Mouse (Mus musculus) adrenal gland (tissue): ENCODE data around the gene Thnsl1.

Experiments
- intact Hi-C: fragments of 180-260 bp; cut with DNase I; formaldehyde crosslinking; loops from one replicate; pipeline ENCODE4 v1.15.1; 2025
- long read RNA-seq, 2 experiments: library from polyadenylated mRNA; unstranded; transcript quantifications; one replicate each; pipeline ENCODE4 v2.0.0; 2020; ENCODE audit warnings: borderline replicate concordance in 1 of 2; ENCODE audit not compliant: insufficient replicate concordance in 1 of 2

Thnsl1 gene
- long read RNA-seq, experiment 1, transcript Thnsl1-201 (3 exons, 3,899 nt), result major isoform, 8 of 13 reads
- long read RNA-seq, experiment 1, partial matches to known transcripts, result 1 of 13 reads
- long read RNA-seq, experiment 1, other reads (novel, unspliced or antisense), result 1 of 13 reads
- long read RNA-seq, experiment 2, transcript Thnsl1-201 (3 exons, 3,899 nt), result major isoform, 7 of 14 reads
- long read RNA-seq, experiment 2, partial matches to known transcripts, result 0 of 14 reads
- long read RNA-seq, experiment 2, other reads (novel, unspliced or antisense), result 4 of 14 reads

DNA sequence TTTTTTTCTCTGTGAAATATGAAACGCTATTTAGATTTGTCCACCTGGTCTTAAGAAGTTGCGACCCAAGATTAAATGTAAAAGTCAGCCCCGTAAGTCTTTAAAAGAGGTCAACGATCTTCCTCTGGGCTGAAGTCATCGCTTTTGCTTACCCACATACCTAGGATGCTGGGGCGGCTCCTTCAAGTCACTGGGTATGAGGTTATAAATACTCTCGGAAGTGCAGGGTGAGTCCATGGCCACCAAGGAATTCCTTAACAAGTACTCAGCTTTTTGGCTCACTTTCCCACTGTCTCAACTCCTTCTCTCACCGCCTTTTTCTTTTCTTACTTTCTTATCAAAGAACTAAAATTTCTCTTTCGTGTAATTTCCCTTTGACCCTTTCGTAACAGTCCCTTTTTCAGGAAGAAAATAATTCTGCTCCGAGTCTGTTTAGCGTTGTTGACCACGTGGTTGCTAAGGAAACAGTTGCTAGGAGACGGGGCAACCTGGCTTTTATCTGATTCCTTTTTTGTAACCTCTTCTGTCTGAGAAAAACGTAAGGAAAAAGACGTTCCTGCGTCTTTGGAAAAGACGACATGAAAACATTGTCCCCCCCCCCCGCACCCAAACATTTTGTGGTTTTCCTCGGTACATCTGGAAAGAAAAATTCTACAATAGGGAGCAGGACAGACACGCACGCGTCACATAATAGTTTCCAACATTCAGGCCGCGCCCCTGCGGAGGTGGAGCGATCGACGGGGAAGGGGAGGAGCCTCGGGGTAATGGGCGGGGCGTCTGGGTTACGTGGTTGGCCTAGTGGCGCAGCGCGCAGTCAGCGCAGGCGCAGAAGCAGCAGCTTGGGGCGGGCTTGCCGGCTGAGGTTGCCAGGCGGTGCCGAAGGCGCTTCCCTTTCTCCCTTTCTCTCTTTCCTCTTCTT, at the start of gene Thnsl1, which contains the start of gene Enkur:
Gene Thnsl1 (plus strand): TSS at position 813 of the 919 bp plus-strand sequence.
Gene Enkur (minus strand): TSS at position 454 of the 919 bp plus-strand sequence.
- intact Hi-C loops, result loop anchor here (1.0 kb wide), 1 partner anchor 238 kb away; no protein-coding TSS in a partner anchor

DNA sequence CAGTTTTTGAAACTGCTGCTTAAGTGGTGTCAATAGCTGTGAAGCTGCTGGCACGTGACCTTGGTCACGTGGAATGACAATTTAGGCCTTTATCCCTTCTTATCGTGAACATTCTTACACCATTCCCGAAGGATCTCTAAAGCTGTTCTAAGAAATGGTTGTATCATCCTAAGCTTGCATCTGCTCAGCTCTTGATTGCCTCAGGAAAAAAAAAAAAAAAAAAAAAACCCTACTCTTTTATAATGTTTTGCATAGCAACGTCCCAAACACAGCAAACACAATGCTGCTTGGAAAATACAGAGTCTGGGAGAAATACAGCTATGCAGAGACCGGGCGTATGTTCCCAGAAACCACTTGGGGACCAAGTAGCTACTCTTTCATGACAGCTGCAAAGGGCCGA, 41.2 kb upstream of the Thnsl1 start:
- intact Hi-C loops, result no loop called here

DNA sequence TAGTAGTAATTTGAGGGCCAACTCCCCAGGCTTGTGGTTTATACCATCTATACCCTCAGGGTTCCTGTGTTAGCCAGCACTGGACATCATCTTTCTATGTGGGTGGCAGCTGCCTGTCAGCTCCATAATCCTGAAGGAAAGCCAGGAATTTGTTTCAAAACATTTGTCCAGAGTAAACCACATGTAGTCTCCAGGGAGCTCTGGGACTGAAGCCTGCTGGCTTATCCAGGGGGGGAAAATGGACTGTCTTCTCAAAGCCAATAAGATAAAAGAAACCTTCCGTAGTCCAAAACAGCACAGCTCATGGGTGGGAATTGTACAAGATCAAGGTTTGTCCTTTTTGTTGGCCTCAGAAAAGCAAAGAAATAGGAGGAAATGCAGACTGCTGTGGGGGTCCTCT, 37.6 kb upstream of the Thnsl1 start:
- intact Hi-C loops, result no loop called here

- intact Hi-C loops, result no loop called here
Observed at GRCm38 (mm10) chr2:21172797-21173196, 32.7 kb upstream of the Thnsl1 start.

GRCm38 (mm10) chr2:21179136-21179535, 26.4 kb upstream of the Thnsl1 start:
- intact Hi-C loops, result no loop called here

- intact Hi-C loops, result no loop called here
Observed at GRCm38 (mm10) chr2:21182811-21183210, 22.7 kb upstream of the Thnsl1 start.

- intact Hi-C loops, result loop anchor here (2.0 to 5.0 kb wide), 4 partner anchors 130 to 1810 kb away; partner anchors contain the start of gene Arhgap21
Observed at GRCm38 (mm10) chr2:21187576-21187975, 17.9 kb upstream of the Thnsl1 start.

DNA sequence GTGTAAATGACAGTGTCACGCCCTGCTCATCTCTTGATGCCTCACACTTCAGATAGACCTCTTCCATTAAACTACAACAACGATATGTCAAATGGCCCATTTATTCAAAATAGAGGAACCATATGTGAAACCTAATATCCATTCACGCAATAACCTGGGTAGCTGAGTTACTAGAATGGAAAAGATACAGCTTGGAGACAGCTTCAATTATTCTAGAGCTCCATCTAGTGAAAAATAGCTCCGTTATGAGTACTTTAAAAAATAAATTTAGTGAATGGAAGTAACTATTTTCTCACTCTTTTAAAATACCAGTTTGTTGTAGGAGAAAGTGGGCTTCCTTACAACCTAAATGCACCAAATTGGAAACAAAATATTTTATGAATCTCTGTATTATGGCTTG, 16.9 kb upstream of the Thnsl1 start:
- intact Hi-C loops, result loop anchor here (5.0 kb wide), 3 partner anchors 131 to 1809 kb away; partner anchors contain the start of gene Arhgap21

DNA sequence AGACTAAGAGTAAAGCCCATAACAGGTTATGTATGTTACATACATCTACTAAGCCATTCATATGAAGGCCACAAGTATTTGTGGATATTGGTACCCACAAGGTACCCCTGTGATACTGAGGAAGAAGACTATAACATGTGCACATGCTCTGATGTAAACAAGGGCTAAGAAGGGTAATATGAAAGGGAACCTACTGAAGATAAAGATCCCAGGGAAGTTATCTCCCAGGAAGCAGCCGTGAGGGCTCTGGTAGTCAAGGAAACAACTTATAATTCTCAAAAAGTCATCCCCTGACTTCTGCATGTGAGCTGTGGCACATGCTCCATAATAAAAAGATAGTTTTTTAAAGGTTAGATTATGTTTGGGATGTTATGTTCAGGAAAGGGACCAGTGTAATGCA, 14.3 kb upstream of the Thnsl1 start:
- intact Hi-C loops, result no loop called here

- intact Hi-C loops, result no loop called here
Observed at GRCm38 (mm10) chr2:21195233-21195632, 10.3 kb upstream of the Thnsl1 start.

DNA sequence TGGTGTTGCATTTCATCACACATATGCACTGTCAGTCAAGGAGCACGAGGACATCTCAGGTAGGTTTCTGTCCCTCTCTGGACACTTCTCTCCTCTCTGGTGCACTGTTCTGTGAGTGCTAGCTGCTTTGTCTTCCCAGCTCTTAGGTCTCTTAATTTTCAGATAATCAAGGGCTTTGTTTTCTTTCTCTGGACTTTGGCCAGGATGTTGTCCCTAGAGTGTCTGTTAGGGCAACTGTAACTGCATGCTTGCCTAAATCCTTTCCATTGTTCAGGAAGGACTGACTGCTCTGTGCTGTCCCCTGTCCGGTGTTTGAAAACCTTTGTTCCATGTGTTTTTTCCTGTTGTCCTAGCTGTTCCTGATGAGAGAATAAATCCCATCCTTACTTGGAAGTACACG, 6.5 kb upstream of the Thnsl1 start:
- intact Hi-C loops, result no loop called here

DNA sequence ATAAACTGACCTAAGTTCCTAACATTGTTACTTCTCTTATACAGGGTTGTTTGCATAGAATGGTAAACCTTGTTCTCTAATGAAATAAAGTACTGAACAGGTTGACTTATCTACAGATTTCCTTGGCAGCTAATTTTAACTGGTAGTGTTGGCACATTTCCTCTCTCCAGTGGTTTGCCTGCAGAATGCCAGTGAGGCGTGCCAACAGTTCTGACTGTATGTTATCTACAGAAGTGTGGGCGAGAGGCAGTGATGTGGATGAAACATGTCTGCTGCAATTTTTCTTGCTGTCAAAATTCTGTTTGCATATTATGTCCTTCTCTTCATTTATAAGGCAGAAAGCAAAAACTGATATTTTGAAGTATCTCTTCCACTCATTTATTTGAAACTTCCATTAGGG, 2.8 kb upstream of the Thnsl1 start:
- intact Hi-C loops, result no loop called here

DNA sequence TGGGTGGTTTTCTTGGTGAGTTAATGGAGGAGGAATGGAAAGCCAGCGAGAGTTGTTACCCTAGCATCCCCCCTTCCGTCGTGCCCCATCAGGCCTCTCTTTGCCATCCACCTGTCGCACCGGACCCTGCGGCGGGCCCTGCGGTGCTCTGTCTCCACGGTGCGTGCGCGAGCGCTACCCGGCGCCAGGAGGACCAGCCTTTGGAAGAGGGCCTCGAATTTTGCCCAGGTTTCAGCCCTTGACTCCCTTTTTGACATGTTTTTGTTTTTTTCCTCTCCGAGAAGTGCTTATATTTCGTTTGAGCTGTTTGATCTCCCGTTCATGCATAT, 271 bp downstream of the Thnsl1 start:
- intact Hi-C loops, result loop anchor here (1.0 kb wide), 1 partner anchor 238 kb away; no protein-coding TSS in a partner anchor

- intact Hi-C loops, result no loop called here
Observed at GRCm38 (mm10) chr2:21206278-21206677, 754 bp downstream of the Thnsl1 start.

GRCm38 (mm10) chr2:21211361-21211760, 5.8 kb downstream of the Thnsl1 start:
- intact Hi-C loops, result no loop called here

- intact Hi-C loops, result no loop called here
Observed at GRCm38 (mm10) chr2:21214322-21214721, 8.8 kb downstream of the Thnsl1 start.

- intact Hi-C loops, result no loop called here
Observed at GRCm38 (mm10) chr2:21215284-21215683, 9.8 kb downstream of the Thnsl1 start.

GRCm38 (mm10) chr2:21222453-21223384, 17.2 kb downstream of the Thnsl1 start:
- intact Hi-C loops, result no loop called here

- intact Hi-C loops, result no loop called here
Observed at GRCm38 (mm10) chr2:21230276-21230675, 24.8 kb downstream of the Thnsl1 start.

GRCm38 (mm10) chr2:21231147-21231546, 25.6 kb downstream of the Thnsl1 start:
- intact Hi-C loops, result no loop called here
